Mouse (Mus musculus): Measurements from ENCODE around the gene 4931422A03Rik.
"Not testable (repeated sequence)": the region's sequence is repeated elsewhere in the genome, so short reads cannot be mapped to it uniquely, and the experiment has no call there.

The 4931422A03Rik gene

GRCm38 (mm10) chr2:104028139-104028723, at the start of gene 4931422A03Rik:
Gene 4931422A03Rik, minus strand, starts transcription at chr2:104028361.
- peak; percentile 61 for DNase-seq

- DNase-seq: peak; percentile 94
Observed at GRCm38 (mm10) chr2:104069704-104070185, 41.6 kb upstream of the 4931422A03Rik start, which contains the start of gene Cd59b. Gene Cd59b, plus strand, starts transcription at chr2:104069849.

GRCm38 (mm10) chr2:104068450-104068849, 40.3 kb upstream of the 4931422A03Rik start, which contains the start of gene Gm10799:
Gene Gm10799, minus strand, starts transcription at chr2:104068550.
- not testable (repeated sequence) for DNase-seq

- not testable (repeated sequence) for DNase-seq
Observed at GRCm38 (mm10) chr2:104065526-104065925, 37.4 kb upstream of the 4931422A03Rik start, which contains the start of gene Gm10912. Gene Gm10912, plus strand, starts transcription at chr2:104065826.

- peak; percentile 45 for DNase-seq
Observed at GRCm38 (mm10) chr2:104064152-104064551, 36.0 kb upstream of the 4931422A03Rik start.

- DNase-seq: no peak
Observed at GRCm38 (mm10) chr2:104062665-104063064, 34.5 kb upstream of the 4931422A03Rik start.

- no peak for DNase-seq
Observed at GRCm38 (mm10) chr2:104060996-104061395, 32.8 kb upstream of the 4931422A03Rik start.

GRCm38 (mm10) chr2:104059786-104060185, 31.6 kb upstream of the 4931422A03Rik start:
- DNase-seq: no peak

GRCm38 (mm10) chr2:104058954-104059353, 30.8 kb upstream of the 4931422A03Rik start:
- no peak for DNase-seq

GRCm38 (mm10) chr2:104058381-104058780, 30.2 kb upstream of the 4931422A03Rik start:
- DNase-seq: no peak

GRCm38 (mm10) chr2:104044479-104045080, 16.4 kb upstream of the 4931422A03Rik start:
- DNase-seq: no peak

- no peak for DNase-seq
Observed at GRCm38 (mm10) chr2:104043624-104044478, 15.7 kb upstream of the 4931422A03Rik start.

GRCm38 (mm10) chr2:104042766-104043165, 14.6 kb upstream of the 4931422A03Rik start:
- no peak for DNase-seq

- DNase-seq: no peak
Observed at GRCm38 (mm10) chr2:104041632-104042031, 13.5 kb upstream of the 4931422A03Rik start.

- DNase-seq: no peak
Observed at GRCm38 (mm10) chr2:104038236-104038635, 10.1 kb upstream of the 4931422A03Rik start.

GRCm38 (mm10) chr2:104036316-104036715, 8.2 kb upstream of the 4931422A03Rik start:
- DNase-seq: no peak

- DNase-seq: no peak
Observed at GRCm38 (mm10) chr2:104035595-104035994, 7.4 kb upstream of the 4931422A03Rik start.

- DNase-seq: peak; percentile 81
Observed at GRCm38 (mm10) chr2:104034832-104035472, 6.8 kb upstream of the 4931422A03Rik start.

GRCm38 (mm10) chr2:104032056-104032455, 3.9 kb upstream of the 4931422A03Rik start:
- DNase-seq: no peak

GRCm38 (mm10) chr2:104030381-104030780, 2.2 kb upstream of the 4931422A03Rik start:
- DNase-seq: no peak

GRCm38 (mm10) chr2:104029074-104029473, 913 bp upstream of the 4931422A03Rik start:
- DNase-seq: peak; percentile 48

- DNase-seq: peak; percentile 98
Observed at GRCm38 (mm10) chr2:104027458-104028138, 563 bp downstream of the 4931422A03Rik start, which contains the start of gene Fbxo3. Gene Fbxo3, plus strand, starts transcription at chr2:104027721.

All from liver (tissue).